Mouse (Mus musculus) ES-E14 (cell line): ENCODE results near the gene Zfp687.

Source experiments
- CHD2 ChIP-seq: IDR thresholded peaks from 2 replicates; pipeline ENCODE4 v1.6.1; 2014; ENCODE audit warnings: mild to moderate bottlenecking, low read depth, low read length, inconsistent platforms
- MAFK ChIP-seq: IDR thresholded peaks from 2 replicates; pipeline ENCODE4 v1.6.1; 2014; ENCODE audit warnings: mild to moderate bottlenecking, low read depth, low read length, inconsistent platforms; ENCODE audit not compliant: insufficient read depth
- ZC3H11A ChIP-seq: IDR thresholded peaks from 2 replicates; pipeline ENCODE4 v1.6.1; 2012; ENCODE audit warnings: low read depth, mild to moderate bottlenecking, inconsistent platforms, low read length, borderline replicate concordance
- ZNF384 ChIP-seq: IDR thresholded peaks from 2 replicates; pipeline ENCODE4 v1.6.1; 2012; ENCODE audit warnings: low read depth, low read length, inconsistent platforms

- TF ChIP-seq CHD2 (no peak), ZC3H11A (no peak), MAFK (no peak), ZNF384 (no peak)
These were observed 41.0 kb upstream of the Zfp687 start for GRCm38 (mm10) chr3:95056275-95056674.
